Mouse (Mus musculus) left cerebral cortex, postnatal 25 days (tissue): Measurements from ENCODE around the gene Galnt18. TPM values are rescaled to one million over a fixed set of nuclear protein-coding genes. Genes with fewer than 3 reads are reported as not detected.

ENCODE experiments used
- DNase-seq, 2 experiments: peaks; one replicate each; pipeline ENCODE4 v3.0.0; 2022; ENCODE audit warnings: low spot score in 2 of 2, mixed read lengths in 1 of 2
- intact Hi-C: fragments of 180-260 bp; cut with DNase I; formaldehyde crosslinking; loops from one replicate; pipeline ENCODE4 v1.15.1; 2025
- total RNA-seq, 2 experiments: library from RNA; stranded (reverse); gene quantifications; 2 replicates each; pipeline ENCODE4 v1.2.3; 2021

Gene Galnt18
- total RNA-seq, 2 experiments from 2014 or later, result 46.1 to 47.9 TPM

- DNase-seq, result peak; percentile 42 to 79
- intact Hi-C loops, result no loop called here
These were observed 178.3 kb downstream of the Galnt18 start for GRCm38 (mm10) chr7:111601339-111602067.

GRCm38 (mm10) chr7:111600756-111601155, 179.0 kb downstream of the Galnt18 start:
- intact Hi-C loops, result no loop called here
- DNase-seq, result no peak

GRCm38 (mm10) chr7:111593680-111594079, 186.1 kb downstream of the Galnt18 start:
- DNase-seq, result no peak
- intact Hi-C loops, result no loop called here

- intact Hi-C loops, result no loop called here
- DNase-seq, result peak in 1 of 2 experiments; percentile 51
These were observed 190.2 kb downstream of the Galnt18 start for GRCm38 (mm10) chr7:111589506-111590125.

GRCm38 (mm10) chr7:111588291-111588781, 191.4 kb downstream of the Galnt18 start:
- intact Hi-C loops, result no loop called here
- DNase-seq, result peak in 1 of 2 experiments; percentile 50

- intact Hi-C loops, result no loop called here
- DNase-seq, result no peak
These were observed 199.2 kb downstream of the Galnt18 start for GRCm38 (mm10) chr7:111580547-111580946.

GRCm38 (mm10) chr7:111575096-111575495, 204.7 kb downstream of the Galnt18 start:
- intact Hi-C loops, result no loop called here
- DNase-seq, result no peak

GRCm38 (mm10) chr7:111572336-111572735, 207.4 kb downstream of the Galnt18 start:
- intact Hi-C loops, result no loop called here
- DNase-seq, result peak; percentile 30 to 69

GRCm38 (mm10) chr7:111566838-111567237, 212.9 kb downstream of the Galnt18 start:
- DNase-seq, result no peak

GRCm38 (mm10) chr7:111563316-111564110, 216.3 kb downstream of the Galnt18 start:
- no peak for DNase-seq
- intact Hi-C loops, result no loop called here

More at GRCm38 (mm10) chr7:111566838-111567237, 212.9 kb downstream of the Galnt18 start:
- intact Hi-C loops, result no loop called here

- intact Hi-C loops, result no loop called here
- no peak for DNase-seq
These were observed 219.7 kb downstream of the Galnt18 start for GRCm38 (mm10) chr7:111560097-111560496.

- intact Hi-C loops, result no loop called here
These were observed 220.8 kb downstream of the Galnt18 start for GRCm38 (mm10) chr7:111559011-111559410.

GRCm38 (mm10) chr7:111550987-111551386, 228.8 kb downstream of the Galnt18 start:
- intact Hi-C loops, result no loop called here
- DNase-seq, result no peak

More at GRCm38 (mm10) chr7:111559011-111559410, 220.8 kb downstream of the Galnt18 start:
- DNase-seq, result no peak

- intact Hi-C loops, result loop anchor here (5.0 kb wide), 2 partner anchors 150 to 415 kb away; no protein-coding TSS in a partner anchor
- peak; percentile 32 to 82 for DNase-seq
These were observed 232.7 kb downstream of the Galnt18 start for GRCm38 (mm10) chr7:111547069-111547468.

GRCm38 (mm10) chr7:111545614-111546013, 234.2 kb downstream of the Galnt18 start:
- intact Hi-C loops, result loop anchor here (5.0 kb wide), 2 partner anchors 148 to 417 kb away; no protein-coding TSS in a partner anchor
- no peak for DNase-seq

GRCm38 (mm10) chr7:111537946-111538345, 241.8 kb downstream of the Galnt18 start:
- intact Hi-C loops, result no loop called here
- no peak for DNase-seq

- DNase-seq, result no peak
- intact Hi-C loops, result no loop called here
These were observed 244.9 kb downstream of the Galnt18 start for GRCm38 (mm10) chr7:111534826-111535405.

- no peak for DNase-seq
- intact Hi-C loops, result no loop called here
These were observed 250.7 kb downstream of the Galnt18 start for GRCm38 (mm10) chr7:111528961-111529643.

GRCm38 (mm10) chr7:111528462-111528861, 251.3 kb downstream of the Galnt18 start:
- intact Hi-C loops, result no loop called here
- no peak for DNase-seq
